In genomic region chr6:143136688-143137087, GRCm38 (mm10) we compare ENCODE assay signal across 33 mouse cellular contexts.
"Had no signal": no experiment of that assay in that cellular context is flagged by ENCODE, and none has a peak within 500 bp of the region (broad histone marks: within the 10 kb centered on the region; RNA-seq: fewer than 3 reads in every experiment).

No protein-coding gene starts in this region.

- H3K27me3 ChIP-seq: heart, embryonic 13.5 days; heart, embryonic 15.5 days; hindbrain, embryonic 12.5 days; hindbrain, embryonic 13.5 days; hindbrain, embryonic 15.5 days; intestine, embryonic 15.5 days; kidney, embryonic 15.5 days had no signal

- H3K9ac ChIP-seq: heart, embryonic 13.5 days; heart, embryonic 15.5 days; hindbrain, embryonic 12.5 days; hindbrain, embryonic 13.5 days; hindbrain, embryonic 14.5 days; hindbrain, embryonic 15.5 days; intestine, embryonic 15.5 days; kidney, embryonic 15.5 days had no signal

- H3K4me2 ChIP-seq: heart, embryonic 11.5 days; heart, embryonic 13.5 days; heart, embryonic 15.5 days; hindbrain, embryonic 12.5 days; hindbrain, embryonic 13.5 days; hindbrain, embryonic 14.5 days; hindbrain, embryonic 15.5 days; intestine, embryonic 15.5 days; kidney, embryonic 15.5 days had no signal

- H3K4me1 ChIP-seq: heart, embryonic 13.5 days; heart, embryonic 15.5 days; hindbrain, embryonic 12.5 days; hindbrain, embryonic 13.5 days; hindbrain, embryonic 15.5 days; intestine, embryonic 15.5 days; kidney, embryonic 15.5 days had no signal

- H3K4me3 ChIP-seq: heart, adult 2 months; heart, embryonic 13.5 days; heart, embryonic 15.5 days; hindbrain, embryonic 10.5 days; hindbrain, embryonic 12.5 days; hindbrain, embryonic 13.5 days; hindbrain, embryonic 15.5 days; intestine, embryonic 15.5 days; kidney, embryonic 15.5 days; layer of hippocampus, adult 2 months had no signal

- DNase-seq: heart, postnatal 10 days; heart, postnatal 14 days; heart, postnatal 36 days; heart, postnatal 4 days; kidney, adult 11 months; kidney, adult 18-20 months; kidney, adult 2 months; kidney, adult 8-10 months; kidney, adult 9 months; kidney, postnatal 10 days; kidney, postnatal 14 days; kidney, postnatal 25 days; kidney, postnatal 36 days; kidney, postnatal 4 days; layer of hippocampus, adult 9-11 months; layer of hippocampus, postnatal 36 days had no signal

- H3K9me3 ChIP-seq: heart, embryonic 13.5 days; heart, embryonic 15.5 days; hindbrain, embryonic 10.5 days; hindbrain, embryonic 12.5 days; hindbrain, embryonic 13.5 days; hindbrain, embryonic 15.5 days; intestine, embryonic 15.5 days; kidney, embryonic 15.5 days had no signal

- ATAC-seq: hindbrain, embryonic 16.5 days; hindbrain, postnatal 0 days; inflammation-experienced regulatory T-cells, adult 6 months; intestine, embryonic 15.5 days; intestine, embryonic 16.5 days had no signal

- H3K36me3 ChIP-seq: heart, embryonic 13.5 days; heart, embryonic 15.5 days; hindbrain, embryonic 10.5 days; hindbrain, embryonic 12.5 days; hindbrain, embryonic 13.5 days; hindbrain, embryonic 15.5 days; intestine, embryonic 15.5 days; kidney, embryonic 15.5 days had no signal

- H3K27ac ChIP-seq: heart, adult 2 months; heart, embryonic 13.5 days; heart, embryonic 15.5 days; hindbrain, embryonic 10.5 days; hindbrain, embryonic 12.5 days; hindbrain, embryonic 13.5 days; hindbrain, embryonic 14.5 days; hindbrain, embryonic 15.5 days; hindbrain, postnatal 0 days; intestine, embryonic 15.5 days; kidney, embryonic 15.5 days; kidney, postnatal 0 days; layer of hippocampus, adult 2 months had no signal
